Mouse (Mus musculus): ENCODE measurements around the gene March1. TPM values are rescaled to one million over a fixed set of nuclear protein-coding genes. Genes with fewer than 3 reads are reported as not detected.
A peak's percentile ranks its signal among the peaks of the same experiment; 100 is the strongest.

The March1 gene
- total and polyA plus RNA-seq, 2 experiments, result 0.44 to 4.4 TPM

DNA sequence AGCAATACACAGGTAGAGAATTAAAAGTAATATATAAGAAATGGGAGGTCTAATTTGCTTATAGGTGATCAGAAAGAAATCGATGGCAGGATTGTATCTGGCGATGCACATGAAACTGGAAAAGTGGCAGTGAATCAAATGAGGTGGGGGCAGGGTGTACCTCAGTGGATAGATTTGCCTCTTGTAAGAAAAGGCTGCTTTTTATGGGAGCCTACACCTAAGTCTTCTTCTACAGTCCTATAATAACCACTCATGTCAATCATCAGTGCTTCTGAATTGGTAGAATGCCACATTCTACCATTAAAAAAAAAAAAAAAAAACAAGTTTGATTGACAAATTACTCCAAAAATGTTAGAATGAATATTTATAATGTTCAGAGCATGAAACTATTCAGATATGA, 567.5 kb downstream of the March1 start:
- H3K27ac ChIP-seq (replicated peaks; ENCODE audit: insufficient read depth, low read depth, low read length), result no peak overlapping the region
- no peaks in the 10 kb centered on the region for H3K4me1 ChIP-seq (ENCODE audit: control insufficient read depth, insufficient read depth, low read length)
- no peaks in the 10 kb centered on the region for H3K27me3 ChIP-seq (ENCODE audit: control insufficient read depth, insufficient read depth, low read length)
- no peak overlapping the region for H3K9ac ChIP-seq (ENCODE audit: low read depth, low read length)
- no peak for TF ChIP-seq CTCF (IDR thresholded peaks at IDR 0.05; ENCODE audit: low read depth, low read length)
- no peaks in the 10 kb centered on the region for H3K36me3 ChIP-seq (ENCODE audit: control insufficient read depth, insufficient read depth, low read length)
- 90% methylated on average over 2 of the region's 2 CpGs for WGBS
- H3K4me3 ChIP-seq (ENCODE audit: insufficient read depth, low read depth, low read length), result no peak overlapping the region
- no peaks in the 10 kb centered on the region for H3K79me2 ChIP-seq (ENCODE audit: control insufficient read depth, insufficient read depth, low read length)
- no peak for DNase-seq (ENCODE audit: extremely low read depth, low read depth, low spot score)

- WGBS, result 58% methylated on average over 2 of the region's 2 CpGs
- Histone ChIP-seq H3K27ac (replicated peaks; ENCODE audit: insufficient read depth, low read depth, low read length) (no peak overlapping the region), H3K4me1 (ENCODE audit: control insufficient read depth, insufficient read depth, low read length) (no peaks in the 10 kb centered on the region), H3K9ac (ENCODE audit: low read depth, low read length) (no peak overlapping the region), H3K36me3 (ENCODE audit: control insufficient read depth, insufficient read depth, low read length) (no peaks in the 10 kb centered on the region), H3K4me3 (ENCODE audit: insufficient read depth, low read depth, low read length) (no peak overlapping the region), H3K27me3 (ENCODE audit: control insufficient read depth, insufficient read depth, low read length) (no peaks in the 10 kb centered on the region), H3K79me2 (ENCODE audit: control insufficient read depth, insufficient read depth, low read length) (no peaks in the 10 kb centered on the region)
- peak; percentile 6 for DNase-seq (ENCODE audit: extremely low read depth, low read depth, low spot score)
- no peak for TF ChIP-seq CTCF (IDR thresholded peaks at IDR 0.05; ENCODE audit: low read depth, low read length)
- TF ChIP-seq POLR2A (IDR thresholded peaks at IDR 0.05; ENCODE audit: extremely low read depth, insufficient read depth, low read length), result no peak
Measured at GRCm38 (mm10) chr8:66194416-66194815, 576.7 kb downstream of the March1 start.

GRCm38 (mm10) chr8:66200169-66200568, 582.5 kb downstream of the March1 start:
- Histone ChIP-seq H3K79me2 (ENCODE audit: control insufficient read depth, insufficient read depth, low read length) (no peaks in the 10 kb centered on the region), H3K9ac (ENCODE audit: low read depth, low read length) (no peak overlapping the region), H3K36me3 (ENCODE audit: control insufficient read depth, insufficient read depth, low read length) (no peaks in the 10 kb centered on the region), H3K27me3 (ENCODE audit: control insufficient read depth, insufficient read depth, low read length) (no peaks in the 10 kb centered on the region), H3K4me3 (ENCODE audit: insufficient read depth, low read depth, low read length) (no peak overlapping the region), H3K27ac (replicated peaks; ENCODE audit: insufficient read depth, low read depth, low read length) (no peak overlapping the region), H3K4me1 (ENCODE audit: control insufficient read depth, insufficient read depth, low read length) (no peaks in the 10 kb centered on the region)
- TF ChIP-seq CTCF (IDR thresholded peaks at IDR 0.05; ENCODE audit: low read depth, low read length) (no peak), POLR2A (IDR thresholded peaks at IDR 0.05; ENCODE audit: extremely low read depth, insufficient read depth, low read length) (no peak)
- 73% methylated on average over 3 of the region's 3 CpGs for WGBS
- DNase-seq (ENCODE audit: extremely low read depth, low read depth, low spot score), result no peak

DNA sequence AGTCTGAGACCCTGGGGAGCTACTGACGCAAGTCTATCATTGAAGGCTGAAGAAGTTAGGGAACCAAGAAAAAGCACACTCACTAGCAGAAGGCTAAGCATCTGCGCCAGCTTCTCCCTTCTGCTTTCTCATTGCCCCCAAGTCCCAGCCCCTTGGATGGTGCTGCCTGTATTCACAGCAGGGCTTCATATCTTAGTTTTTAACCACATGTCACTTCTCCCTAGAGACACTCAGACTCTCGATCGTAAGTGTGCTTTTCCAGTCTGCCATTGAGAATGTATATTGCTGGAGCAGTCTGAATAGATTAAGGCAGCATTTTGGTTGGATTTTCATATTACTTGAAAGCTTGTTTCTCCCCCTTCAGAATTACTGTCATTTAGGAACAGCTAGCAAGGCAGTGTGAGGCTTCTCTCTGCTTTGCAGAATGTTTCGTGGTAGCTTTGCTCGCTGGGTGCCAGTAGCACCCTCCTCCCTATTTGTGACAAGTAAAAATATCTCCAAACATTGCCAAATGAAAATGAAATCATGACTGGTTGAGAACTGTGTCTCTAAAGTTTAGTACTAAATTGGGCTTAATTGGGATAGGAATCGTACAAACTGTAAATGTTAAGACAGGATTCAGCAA, 586.2 kb downstream of the March1 start:
- H3K4me3 ChIP-seq (ENCODE audit: insufficient read depth, low read depth, low read length), result no peak overlapping the region
- no peaks in the 10 kb centered on the region for H3K4me1 ChIP-seq (ENCODE audit: control insufficient read depth, insufficient read depth, low read length)
- H3K79me2 ChIP-seq (ENCODE audit: control insufficient read depth, insufficient read depth, low read length), result no peaks in the 10 kb centered on the region
- no peak overlapping the region for H3K27ac ChIP-seq (replicated peaks; ENCODE audit: insufficient read depth, low read depth, low read length)
- TF ChIP-seq POLR2A (IDR thresholded peaks at IDR 0.05; ENCODE audit: extremely low read depth, insufficient read depth, low read length), result no peak
- TF ChIP-seq CTCF (IDR thresholded peaks at IDR 0.05; ENCODE audit: low read depth, low read length), result no peak
- no peak for DNase-seq (ENCODE audit: extremely low read depth, low read depth, low spot score)
- 88% methylated on average over 7 of the region's 7 CpGs for WGBS
- H3K27me3 ChIP-seq (ENCODE audit: control insufficient read depth, insufficient read depth, low read length), result no peaks in the 10 kb centered on the region
- H3K9ac ChIP-seq (ENCODE audit: low read depth, low read length), result no peak overlapping the region
- H3K36me3 ChIP-seq (ENCODE audit: control insufficient read depth, insufficient read depth, low read length), result no peaks in the 10 kb centered on the region

DNA sequence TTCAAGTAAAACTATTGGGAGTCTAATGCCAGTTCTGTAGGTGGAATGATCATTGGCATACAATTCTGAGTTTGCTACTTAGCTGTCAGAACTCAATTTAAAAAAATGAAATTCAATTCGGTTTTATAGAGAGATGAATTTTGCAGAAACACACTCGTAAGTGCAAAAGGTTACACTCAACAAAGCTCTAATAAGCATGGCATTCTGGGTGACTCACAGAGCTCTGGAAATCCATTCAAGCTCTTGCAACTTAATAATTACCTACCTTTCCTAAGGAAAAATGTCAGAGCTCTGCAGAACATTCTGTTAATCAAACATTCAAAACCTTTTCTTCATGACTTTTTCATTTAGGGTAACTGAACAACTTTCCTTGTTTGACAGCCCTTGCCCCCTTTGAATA, 591.9 kb downstream of the March1 start:
- Histone ChIP-seq H3K4me1 (ENCODE audit: control insufficient read depth, insufficient read depth, low read length) (no peaks in the 10 kb centered on the region), H3K27ac (replicated peaks; ENCODE audit: insufficient read depth, low read depth, low read length) (no peak overlapping the region), H3K27me3 (ENCODE audit: control insufficient read depth, insufficient read depth, low read length) (no peaks in the 10 kb centered on the region), H3K36me3 (ENCODE audit: control insufficient read depth, insufficient read depth, low read length) (no peaks in the 10 kb centered on the region), H3K79me2 (ENCODE audit: control insufficient read depth, insufficient read depth, low read length) (no peaks in the 10 kb centered on the region), H3K4me3 (ENCODE audit: insufficient read depth, low read depth, low read length) (no peak overlapping the region), H3K9ac (ENCODE audit: low read depth, low read length) (no peak overlapping the region)
- TF ChIP-seq POLR2A (IDR thresholded peaks at IDR 0.05; ENCODE audit: extremely low read depth, insufficient read depth, low read length), result no peak
- DNase-seq (ENCODE audit: extremely low read depth, low read depth, low spot score), result no peak
- WGBS, result 57% methylated on average over 2 of the region's 2 CpGs

DNA sequence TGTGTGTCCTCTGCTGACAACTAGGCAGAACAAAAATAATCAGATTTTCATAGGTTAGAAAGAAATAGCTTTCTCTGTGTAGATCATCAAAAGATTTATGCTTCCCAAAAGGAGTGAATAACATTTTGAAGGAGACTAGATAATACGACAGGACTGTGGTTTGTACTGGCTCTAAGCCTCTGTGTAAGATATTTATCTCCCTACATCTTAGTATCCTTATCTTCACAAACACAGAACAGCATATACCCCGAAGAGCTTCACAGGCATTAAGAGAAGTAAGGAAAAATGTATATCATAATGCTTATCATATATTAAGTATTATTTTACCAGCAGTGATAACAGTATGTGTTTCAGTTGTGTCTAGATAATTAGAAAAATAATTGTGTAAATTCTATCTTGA, 592.6 kb downstream of the March1 start:
- no peak overlapping the region for H3K27ac ChIP-seq (replicated peaks; ENCODE audit: insufficient read depth, low read depth, low read length)
- TF ChIP-seq CTCF (IDR thresholded peaks at IDR 0.05; ENCODE audit: low read depth, low read length), result no peak
- TF ChIP-seq POLR2A (IDR thresholded peaks at IDR 0.05; ENCODE audit: extremely low read depth, insufficient read depth, low read length), result no peak
- DNase-seq (ENCODE audit: extremely low read depth, low read depth, low spot score), result no peak
- no peaks in the 10 kb centered on the region for H3K27me3 ChIP-seq (ENCODE audit: control insufficient read depth, insufficient read depth, low read length)
- H3K9ac ChIP-seq (ENCODE audit: low read depth, low read length), result no peak overlapping the region
- H3K79me2 ChIP-seq (ENCODE audit: control insufficient read depth, insufficient read depth, low read length), result no peaks in the 10 kb centered on the region
- H3K4me3 ChIP-seq (ENCODE audit: insufficient read depth, low read depth, low read length), result no peak overlapping the region
- H3K36me3 ChIP-seq (ENCODE audit: control insufficient read depth, insufficient read depth, low read length), result no peaks in the 10 kb centered on the region
- H3K4me1 ChIP-seq (ENCODE audit: control insufficient read depth, insufficient read depth, low read length), result no peaks in the 10 kb centered on the region
- WGBS, result 66% methylated on average over 2 of the region's 2 CpGs

Measured in liver, adult 2 months (tissue).